Mouse (Mus musculus) heart, postnatal 0 days (tissue): ENCODE measurements around the gene Dph5.

Experiments
- CTCF ChIP-seq: IDR thresholded peaks from 2 replicates; pipeline ENCODE4 v1.5.1; 2016; ENCODE audit warnings: antibody characterized with exemption, control low read depth, low read depth
- EP300 ChIP-seq: IDR thresholded peaks from 2 replicates; pipeline ENCODE4 v1.6.1; 2016; ENCODE audit warnings: antibody characterized with exemption, low read depth

GRCm38 (mm10) chr3:115937807-115938206 is 50.2 kb downstream of the Dph5 start:
- no peak for TF ChIP-seq EP300
- TF ChIP-seq CTCF: no peak
